Mouse (Mus musculus) heart, postnatal 4 days (tissue): ENCODE measurements around the gene Fyn. TPM values are rescaled to one million over a fixed set of nuclear protein-coding genes. Genes with fewer than 3 reads are reported as not detected.

Experiments
- DNase-seq: peaks from one replicate; pipeline ENCODE4 v3.0.0; 2021
- total RNA-seq, 2 experiments: library from RNA; stranded (reverse); gene quantifications; 2 replicates each; pipeline ENCODE4 v1.2.3; 2021

Fyn gene
- total RNA-seq, 2 experiments from 2014 or later = 51.2 to 53.0 TPM

- DNase-seq = no peak
Measured at GRCm38 (mm10) chr10:39571011-39571410, 202.4 kb downstream of the Fyn start.

GRCm38 (mm10) chr10:39572050-39572671 is 203.5 kb downstream of the Fyn start:
- no peak for DNase-seq

- DNase-seq = no peak
Measured at GRCm38 (mm10) chr10:39572672-39573051, 204.0 kb downstream of the Fyn start.

- no peak for DNase-seq
Measured at GRCm38 (mm10) chr10:39576466-39576865, 207.8 kb downstream of the Fyn start.

GRCm38 (mm10) chr10:39580477-39580876 is 211.8 kb downstream of the Fyn start:
- DNase-seq = no peak

GRCm38 (mm10) chr10:39582385-39582784 is 213.7 kb downstream of the Fyn start:
- DNase-seq = no peak

GRCm38 (mm10) chr10:39583718-39584117 is 215.1 kb downstream of the Fyn start:
- DNase-seq = no peak

- peak; percentile 43 for DNase-seq
Measured at GRCm38 (mm10) chr10:39587290-39587925, 218.8 kb downstream of the Fyn start.

GRCm38 (mm10) chr10:39587973-39588746 is 219.5 kb downstream of the Fyn start:
- DNase-seq = no peak

GRCm38 (mm10) chr10:39589765-39590546 is 221.3 kb downstream of the Fyn start:
- DNase-seq = no peak

- no peak for DNase-seq
Measured at GRCm38 (mm10) chr10:39590629-39591028, 222.0 kb downstream of the Fyn start.

- DNase-seq = no peak
Measured at GRCm38 (mm10) chr10:39592501-39592900, 223.8 kb downstream of the Fyn start.

GRCm38 (mm10) chr10:39594716-39595115 is 226.1 kb downstream of the Fyn start:
- DNase-seq = no peak

GRCm38 (mm10) chr10:39595862-39596261 is 227.2 kb downstream of the Fyn start:
- no peak for DNase-seq

- DNase-seq = no peak
Measured at GRCm38 (mm10) chr10:39597116-39597791, 228.6 kb downstream of the Fyn start.

- DNase-seq = no peak
Measured at GRCm38 (mm10) chr10:39597792-39598183, 229.1 kb downstream of the Fyn start.

- DNase-seq = no peak
Measured at GRCm38 (mm10) chr10:39599601-39600000, 230.9 kb downstream of the Fyn start.

GRCm38 (mm10) chr10:39600115-39600514 is 231.5 kb downstream of the Fyn start:
- DNase-seq = no peak

GRCm38 (mm10) chr10:39601068-39601467 is 232.4 kb downstream of the Fyn start:
- DNase-seq = no peak

GRCm38 (mm10) chr10:39606434-39606833 is 237.8 kb downstream of the Fyn start:
- DNase-seq = no peak

- no peak for DNase-seq
Measured at GRCm38 (mm10) chr10:39611234-39611633, 242.6 kb downstream of the Fyn start.

- DNase-seq = no peak
Measured at GRCm38 (mm10) chr10:39612131-39612530, 243.5 kb downstream of the Fyn start.
